Mouse (Mus musculus) MEL (cell line): Measurements from ENCODE around the gene Adora3.

Experiments used
- CTCF ChIP-seq, 3 experiments: IDR thresholded peaks in 2 of 3; conservative IDR thresholded peaks in 1 of 3; 2 replicates each; pipeline ENCODE4 v1.5.1; 2011 to 2012; ENCODE audit warnings: low read length in 3 of 3, low read depth in 2 of 3, mild to moderate bottlenecking in 2 of 3, improper control_type of control experiment in 1 of 3, inconsistent platforms in 1 of 3, mixed read lengths in 1 of 3, moderate library complexity in 1 of 3; ENCODE audit not compliant: control insufficient read depth in 1 of 3, insufficient read depth in 1 of 3, poor library complexity in 1 of 3, severe bottlenecking in 1 of 3
- ELF1 ChIP-seq: IDR thresholded peaks from 2 replicates; pipeline ENCODE4 v1.6.1; 2014; ENCODE audit warnings: low read depth, mild to moderate bottlenecking, inconsistent platforms, low read length, improper control_type of control experiment, moderate library complexity
- EP300 ChIP-seq, 2 experiments: IDR thresholded peaks; 2 replicates each; pipeline ENCODE4 v1.6.1; 2011; ENCODE audit warnings: improper control_type of control experiment in 2 of 2, low read length in 2 of 2, low read depth in 1 of 2, mild to moderate bottlenecking in 1 of 2
- MAX ChIP-seq: IDR thresholded peaks from 2 replicates; pipeline ENCODE4 v1.6.1; 2011; ENCODE audit warnings: low read length, improper control_type of control experiment
- MAZ ChIP-seq: IDR thresholded peaks from 2 replicates; pipeline ENCODE4 v1.6.1; 2012; ENCODE audit warnings: low read depth, mild to moderate bottlenecking, inconsistent platforms, low read length, improper control_type of control experiment
- POLR2A ChIP-seq, 2 experiments: IDR thresholded peaks; 2 replicates each; pipeline ENCODE4 v1.6.1; 2011 to 2012; ENCODE audit warnings: low read length in 2 of 2, mild to moderate bottlenecking in 2 of 2, control low read depth in 1 of 2, improper control_type of control experiment in 1 of 2, low read depth in 1 of 2, moderate library complexity in 1 of 2; ENCODE audit not compliant: control insufficient read depth in 1 of 2, insufficient read depth in 1 of 2, poor library complexity in 1 of 2
- UBTF ChIP-seq: IDR thresholded peaks from 2 replicates; pipeline ENCODE4 v1.6.1; 2012; ENCODE audit warnings: low read depth, mild to moderate bottlenecking, inconsistent platforms, low read length, improper control_type of control experiment, moderate library complexity, borderline replicate concordance; ENCODE audit not compliant: insufficient read depth

GRCm38 (mm10) chr3:105846294-105847069 is 24.2 kb upstream of the Adora3 start:
- TF ChIP-seq EP300 (IDR thresholded peaks at IDR 0.05; ENCODE audit: low read depth in 1 of 2, low read length in 2 of 2) (no peak), POLR2A (IDR thresholded peaks at IDR 0.05; ENCODE audit: control insufficient read depth in 1 of 2, insufficient read depth in 1 of 2, low read depth in 1 of 2, low read length in 2 of 2, poor library complexity in 1 of 2) (no peak), CTCF (IDR thresholded peaks at IDR 0.05 in 2 of 3, conservative IDR thresholded peaks at IDR 0.05 in 1 of 3; ENCODE audit: control insufficient read depth in 1 of 3, insufficient read depth in 1 of 3, low read depth in 2 of 3, low read length in 3 of 3, poor library complexity in 1 of 3, severe bottlenecking in 1 of 3) (no peak), MAX (no peak), UBTF (no peak), ELF1 (no peak), MAZ (no peak)
